Mouse (Mus musculus) heart, embryonic 14.5 days (tissue): ENCODE measurements around the gene Gzf1. TPM values are rescaled to one million over a fixed set of nuclear protein-coding genes. Genes with fewer than 3 reads are reported as not detected.

Experiments used
- ATAC-seq: fragments of 200-750 bp; cut with Nextera tagmentation; 2 replicates; pipeline ENCODE4 v1.8.0; 2017; ENCODE audit warnings: low read depth, moderate TSS enrichment; ENCODE audit not compliant: insufficient number of reproducible peaks, insufficient read depth, low FRiP score
- H3K27ac ChIP-seq, 2 experiments: fragments of 200-500 bp in 1 of 2; fragments of 300-500 bp in 1 of 2; sonication (generic) in 1 of 2; replicated peaks in 1 of 2; 2 replicates each; pipeline ENCODE4 v1.5.1; 2012 to 2014; ENCODE audit warnings: low read depth in 2 of 2, low read length in 2 of 2, control low read depth in 1 of 2, mild to moderate bottlenecking in 1 of 2, mixed read lengths in 1 of 2; ENCODE audit not compliant: control insufficient read depth in 1 of 2, insufficient read depth in 1 of 2
- H3K27me3 ChIP-seq: fragments of 300-500 bp; sonication (generic); 2 replicates; pipeline ENCODE4 v1.6.1; 2014; ENCODE audit warnings: mild to moderate bottlenecking, low read length, control low read depth; ENCODE audit not compliant: control insufficient read depth, insufficient read depth
- H3K36me3 ChIP-seq: fragments of 300-500 bp; sonication (generic); 2 replicates; pipeline ENCODE4 v1.6.1; 2014; ENCODE audit warnings: mild to moderate bottlenecking, control low read depth, low read length, mixed read lengths; ENCODE audit not compliant: control insufficient read depth, insufficient read depth
- H3K4me1 ChIP-seq, 2 experiments: fragments of 200-500 bp in 1 of 2; fragments of 300-500 bp in 1 of 2; sonication (generic) in 1 of 2; 2 replicates each; pipeline ENCODE4 v1.6.1; 2012 to 2014; ENCODE audit warnings: low read length in 2 of 2, control low read depth in 1 of 2, mixed read lengths in 1 of 2; ENCODE audit not compliant: control insufficient read depth in 2 of 2, insufficient read depth in 2 of 2
- H3K4me2 ChIP-seq: fragments of 300-500 bp; sonication (generic); 2 replicates; pipeline ENCODE4 v1.6.1; 2014; ENCODE audit warnings: mild to moderate bottlenecking, low read length
- H3K4me3 ChIP-seq, 2 experiments: fragments of 200-500 bp in 1 of 2; fragments of 300-500 bp in 1 of 2; sonication (generic) in 1 of 2; 2 replicates each; pipeline ENCODE4 v1.5.1; 2012 to 2014; ENCODE audit warnings: low read length in 2 of 2, mild to moderate bottlenecking in 2 of 2, control low read depth in 1 of 2, low read depth in 1 of 2, moderate library complexity in 1 of 2; ENCODE audit not compliant: control insufficient read depth in 1 of 2, insufficient read depth in 1 of 2
- H3K9ac ChIP-seq: fragments of 300-500 bp; sonication (generic); 2 replicates; pipeline ENCODE4 v1.6.1; 2014; ENCODE audit warnings: mild to moderate bottlenecking, low read length
- H3K9me3 ChIP-seq: fragments of 300-500 bp; sonication (generic); 2 replicates; pipeline ENCODE4 v1.6.1; 2016; ENCODE audit warnings: low read length, control low read depth; ENCODE audit not compliant: control insufficient read depth
- WGBS: fragments of 180-500 bp; shearing (Covaris S2); extraction: QIAGEN DNeasy Blood & Tissue Kit; methylation state at CpG from one replicate; pipeline ENCODE4 v1.1.7; 2014; 5-methylcytosine and 5-hydroxymethylcytosine counted together
- polyA plus RNA-seq: library from polyadenylated mRNA; unstranded; fragments of >200 nt; fragmentation: Nextera tagmentation; extraction: Ambion mirVana; gene quantifications from 2 replicates; pipeline ENCODE4 v1.2.1, GENCODE M21; 2014

The Gzf1 gene
- polyA plus RNA-seq, 1 experiment from 2014 or later, result 15.6 TPM

GRCm38 (mm10) chr2:148706409-148707201, 25.8 kb downstream of the Gzf1 start:
- 82% methylated on average over 15 of the region's 15 CpGs for WGBS

GRCm38 (mm10) chr2:148707202-148707530, 26.3 kb downstream of the Gzf1 start:
- ATAC-seq, result no peak
- 81% methylated on average over 6 of the region's 6 CpGs for WGBS
- Histone ChIP-seq H3K4me3 (no peak overlapping the region), H3K4me2 (no peak overlapping the region), H3K27me3 (no peaks in the 10 kb centered on the region), H3K27ac (no peak overlapping the region), H3K36me3 (peaks cover 20% of the 10 kb centered on the region), H3K4me1 (no peaks in the 10 kb centered on the region), H3K9me3 (no peaks in the 10 kb centered on the region), H3K9ac (no peak overlapping the region)

More at GRCm38 (mm10) chr2:148706409-148707201, 25.8 kb downstream of the Gzf1 start:
- Histone ChIP-seq H3K4me1 (no peaks in the 10 kb centered on the region), H3K9me3 (no peaks in the 10 kb centered on the region), H3K4me2 (no peak overlapping the region), H3K27ac (no peak overlapping the region), H3K27me3 (no peaks in the 10 kb centered on the region), H3K36me3 (peaks cover 20% of the 10 kb centered on the region), H3K4me3 (no peak overlapping the region), H3K9ac (no peak overlapping the region)
- ATAC-seq, result no peak

GRCm38 (mm10) chr2:148712326-148712725, 31.5 kb downstream of the Gzf1 start:
- Histone ChIP-seq H3K27ac (no peak overlapping the region), H3K4me2 (no peak overlapping the region), H3K9me3 (no peaks in the 10 kb centered on the region), H3K9ac (no peak overlapping the region), H3K27me3 (no peaks in the 10 kb centered on the region), H3K36me3 (peaks cover 10% of the 10 kb centered on the region; the same call in 1 of the 2 replicates), H3K4me1 (peaks cover 3 to 10% of the 10 kb centered on the region in 2 experiments), H3K4me3 (no peak overlapping the region)
- ATAC-seq, result no peak
- WGBS, result 87% methylated on average over 3 of the region's 3 CpGs

GRCm38 (mm10) chr2:148717072-148717471, 36.2 kb downstream of the Gzf1 start:
- ATAC-seq, result no peak
- whole genome bisulfite sequencing, result 35% methylated on average over 2 of the region's 2 CpGs
- Histone ChIP-seq H3K9ac (no peak overlapping the region), H3K27me3 (no peaks in the 10 kb centered on the region), H3K27ac (peak overlapping the region; percentile 1 to 72; a peak in 3 of 4 replicates), H3K36me3 (no peaks in the 10 kb centered on the region), H3K9me3 (no peaks in the 10 kb centered on the region), H3K4me2 (peak overlapping the region; percentile 16; the same call in 1 of the 2 replicates), H3K4me3 (no peak overlapping the region), H3K4me1 (peaks cover 5 to 19% of the 10 kb centered on the region in 2 experiments)

- Histone ChIP-seq H3K4me1 (peaks cover 5 to 19% of the 10 kb centered on the region in 2 experiments), H3K4me3 (no peak overlapping the region), H3K36me3 (no peaks in the 10 kb centered on the region), H3K27me3 (no peaks in the 10 kb centered on the region), H3K4me2 (no peak overlapping the region), H3K9me3 (no peaks in the 10 kb centered on the region), H3K9ac (no peak overlapping the region), H3K27ac (no peak overlapping the region)
- ATAC-seq, result no peak
- WGBS, result 69% methylated on average over 2 of the region's 2 CpGs
These were observed 38.6 kb downstream of the Gzf1 start for GRCm38 (mm10) chr2:148719271-148719995.

GRCm38 (mm10) chr2:148731614-148732326, 50.9 kb downstream of the Gzf1 start:
- H3K27ac ChIP-seq, result 0 out of 4 replicates have a peak overlapping the region, but pooled peaks of 1 of the 2 experiments have one; percentile 38
- peak; percentile 41 for ATAC-seq
- no peaks in the 10 kb centered on the region for H3K4me1 ChIP-seq
- no peaks in the 10 kb centered on the region for H3K36me3 ChIP-seq
- no peaks in the 10 kb centered on the region for H3K27me3 ChIP-seq
- H3K9ac ChIP-seq, result peak overlapping the region; percentile 86
- peak overlapping the region; percentile 79 to 80 for H3K4me3 ChIP-seq
- 0 out of 2 replicates have a peak, but pooled peaks cover 3% of the 10 kb centered on the region for H3K9me3 ChIP-seq
- H3K4me2 ChIP-seq, result peak overlapping the region; percentile 90
- under 1% methylated on average over 35 of the region's 35 CpGs for WGBS

- peak; percentile 99 for ATAC-seq
- Histone ChIP-seq H3K9ac (peak within 1 kb of the TSS; percentile 86), H3K9me3 (0 out of 2 replicates have a peak, but pooled peaks cover 3% of the 10 kb centered on the region), H3K4me1 (no peaks in the 10 kb centered on the region), H3K27me3 (no peaks in the 10 kb centered on the region), H3K27ac (0 out of 4 replicates have a peak within 1 kb of the TSS, but pooled peaks of 1 of the 2 experiments have one; percentile 38), H3K4me3 (peak within 1 kb of the TSS; percentile 79 to 80), H3K36me3 (no peaks in the 10 kb centered on the region), H3K4me2 (peak within 1 kb of the TSS; percentile 90)
- WGBS, result 4% methylated on average over 18 of the region's 18 CpGs
These were observed 51.6 kb downstream of the Gzf1 start, which contains the start of gene Napb for GRCm38 (mm10) chr2:148732327-148733000. TSS of gene Napb (minus strand) at chr2:148732467.
